Mouse (Mus musculus): Measurements from ENCODE around the gene Vwa1.

Gene Vwa1

GRCm38 (mm10) chr4:155780895-155781294, 6.4 kb upstream of the Vwa1 start:
- DNase-seq (ENCODE audit: low read depth), result no peak

DNA sequence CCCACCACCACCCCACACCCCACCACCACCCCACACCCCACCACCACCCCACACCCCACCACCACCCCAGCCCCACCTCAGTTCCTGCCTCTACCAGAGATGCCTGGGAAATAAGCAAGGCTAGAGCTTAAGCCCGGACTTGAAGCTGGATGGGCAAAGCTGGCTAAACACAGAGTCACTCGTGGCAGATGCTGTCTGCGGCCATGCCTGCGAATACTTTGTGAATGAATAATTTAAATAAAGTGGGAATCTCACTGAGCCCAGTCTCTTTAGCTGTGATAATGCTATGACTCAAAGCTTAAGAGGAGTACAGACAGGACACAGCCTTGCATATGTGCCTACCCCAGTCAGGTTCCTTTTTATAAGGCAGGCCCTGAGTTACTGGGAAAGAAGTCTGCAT, 5.0 kb upstream of the Vwa1 start:
- no peak for DNase-seq (ENCODE audit: low read depth)

- no peak for DNase-seq (ENCODE audit: low read depth)
Observed at GRCm38 (mm10) chr4:155777816-155778215, 3.3 kb upstream of the Vwa1 start.

DNA sequence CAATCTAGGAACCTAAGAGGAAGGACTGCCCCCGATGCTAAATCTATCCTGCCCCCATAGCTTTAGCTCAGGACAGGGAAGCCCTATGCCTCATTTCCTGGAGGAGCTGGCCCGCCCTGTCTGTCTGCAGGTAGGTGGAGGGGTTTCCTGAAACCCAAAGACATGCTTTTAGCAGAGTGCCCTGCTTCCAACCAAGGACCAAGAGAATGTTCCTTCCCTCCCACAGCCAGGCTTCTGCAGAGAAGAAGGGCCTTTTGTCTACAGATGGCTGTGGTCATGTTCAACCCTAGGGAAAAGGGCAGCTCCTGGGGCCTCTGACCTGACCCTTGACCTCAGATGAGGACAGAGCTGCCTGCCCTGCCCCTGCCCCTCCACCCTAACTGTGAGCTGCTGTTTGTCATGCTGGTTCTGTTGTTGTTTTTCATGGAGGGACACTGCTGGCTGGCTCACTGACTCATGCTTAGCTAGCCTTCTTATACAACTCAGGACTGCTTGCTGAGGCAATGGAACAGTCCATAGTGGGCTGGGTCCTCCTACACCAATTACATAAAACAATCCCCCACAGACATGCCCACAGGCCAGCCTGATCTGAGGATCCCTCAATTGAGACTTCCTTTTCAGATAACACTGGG, 2.3 kb upstream of the Vwa1 start:
- no peak for DNase-seq (ENCODE audit: low read depth)

GRCm38 (mm10) chr4:155775855-155776254, 1.4 kb upstream of the Vwa1 start:
- DNase-seq (ENCODE audit: low read depth), result no peak

DNA sequence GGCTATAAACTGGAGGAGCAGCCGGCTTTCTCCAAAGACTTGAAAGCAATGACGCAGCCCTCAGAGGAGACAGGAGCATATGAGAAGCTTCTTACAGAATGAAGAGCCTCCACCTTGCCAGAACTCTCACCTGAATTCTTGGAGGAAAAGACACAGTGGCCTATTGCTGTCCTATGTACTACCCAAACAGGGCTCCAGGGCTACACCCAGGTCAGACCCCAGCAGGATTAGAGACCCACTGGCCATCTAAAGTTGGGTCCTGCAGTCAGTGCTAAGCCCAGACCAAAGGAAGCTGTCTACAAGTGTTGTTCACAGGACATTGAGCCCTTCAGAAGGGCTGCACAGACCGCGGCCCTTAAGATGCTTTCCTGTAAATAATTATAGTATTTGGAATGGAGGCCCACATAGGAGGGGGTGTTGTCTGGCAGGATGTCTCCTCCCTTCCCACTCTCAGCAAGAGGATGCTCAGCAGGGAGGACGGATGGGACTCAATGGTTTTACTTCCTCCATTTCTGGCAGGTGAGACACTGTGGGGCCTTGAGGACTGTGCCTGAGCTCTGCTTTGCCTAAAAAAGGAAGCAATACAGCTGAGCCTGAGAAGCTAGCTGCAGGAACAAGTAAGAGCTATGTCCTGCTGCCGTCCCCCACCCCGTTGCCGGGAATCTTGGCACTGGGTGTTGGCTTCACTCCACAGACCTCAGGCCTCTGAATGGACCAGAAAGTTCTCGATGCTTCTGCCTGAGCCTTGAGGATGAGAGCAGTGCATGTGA, 658 bp upstream of the Vwa1 start:
- DNase-seq (ENCODE audit: low read depth), result no peak

- DNase-seq (ENCODE audit: low read depth), result no peak
Observed at GRCm38 (mm10) chr4:155773335-155774078, 991 bp downstream of the Vwa1 start.

DNA sequence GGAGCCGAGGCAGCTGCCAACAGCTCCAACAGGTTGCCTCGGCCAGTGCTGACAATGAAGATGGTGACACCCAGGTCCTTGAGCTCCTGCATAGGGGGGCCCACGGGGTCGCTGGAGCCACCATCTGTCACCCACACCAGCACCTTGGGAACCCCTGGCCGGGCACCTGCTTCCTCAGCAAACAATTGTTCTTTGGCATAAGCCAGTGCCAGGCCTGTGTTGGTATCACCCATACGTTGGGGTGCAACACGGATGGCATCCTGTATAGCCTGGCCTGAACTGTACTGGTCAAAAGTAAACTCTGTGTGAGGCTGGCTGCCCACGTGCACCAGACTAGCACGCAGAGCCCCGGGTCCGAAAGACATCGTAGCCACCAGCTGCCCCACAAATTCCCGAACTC, 1.7 kb downstream of the Vwa1 start:
- DNase-seq (ENCODE audit: low read depth), result no peak

GRCm38 (mm10) chr4:155771706-155772105, 2.8 kb downstream of the Vwa1 start:
- no peak for DNase-seq (ENCODE audit: low read depth)

- DNase-seq (ENCODE audit: low read depth), result no peak
Observed at GRCm38 (mm10) chr4:155770626-155771025, 3.9 kb downstream of the Vwa1 start.

GRCm38 (mm10) chr4:155769880-155770512, 4.5 kb downstream of the Vwa1 start:
- peak; percentile 81 for DNase-seq (ENCODE audit: low read depth)

GRCm38 (mm10) chr4:155769496-155769879, 5.0 kb downstream of the Vwa1 start:
- no peak for DNase-seq (ENCODE audit: low read depth)

DNA sequence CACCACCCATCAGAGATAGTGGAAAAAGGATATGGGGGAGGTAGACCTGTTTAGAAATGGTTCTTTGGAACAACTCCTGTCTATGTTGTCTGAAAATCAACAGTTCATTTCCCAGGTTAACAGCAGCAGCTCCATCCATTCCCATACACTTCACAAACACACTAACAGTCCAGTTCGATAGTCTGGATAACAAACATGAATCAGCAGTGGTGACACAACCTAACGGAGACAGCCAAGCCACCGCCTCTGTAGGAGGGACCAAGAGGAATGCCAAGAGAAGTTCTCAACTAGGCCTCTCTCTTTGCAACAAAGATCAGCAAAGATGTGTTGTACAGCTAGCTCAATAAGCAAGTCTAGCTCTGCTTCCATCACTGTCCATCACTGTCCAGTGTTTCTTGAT, 12.1 kb downstream of the Vwa1 start:
- DNase-seq (ENCODE audit: low read depth), result no peak

GRCm38 (mm10) chr4:155761356-155762099, 13.0 kb downstream of the Vwa1 start:
- no peak for DNase-seq (ENCODE audit: low read depth)

DNA sequence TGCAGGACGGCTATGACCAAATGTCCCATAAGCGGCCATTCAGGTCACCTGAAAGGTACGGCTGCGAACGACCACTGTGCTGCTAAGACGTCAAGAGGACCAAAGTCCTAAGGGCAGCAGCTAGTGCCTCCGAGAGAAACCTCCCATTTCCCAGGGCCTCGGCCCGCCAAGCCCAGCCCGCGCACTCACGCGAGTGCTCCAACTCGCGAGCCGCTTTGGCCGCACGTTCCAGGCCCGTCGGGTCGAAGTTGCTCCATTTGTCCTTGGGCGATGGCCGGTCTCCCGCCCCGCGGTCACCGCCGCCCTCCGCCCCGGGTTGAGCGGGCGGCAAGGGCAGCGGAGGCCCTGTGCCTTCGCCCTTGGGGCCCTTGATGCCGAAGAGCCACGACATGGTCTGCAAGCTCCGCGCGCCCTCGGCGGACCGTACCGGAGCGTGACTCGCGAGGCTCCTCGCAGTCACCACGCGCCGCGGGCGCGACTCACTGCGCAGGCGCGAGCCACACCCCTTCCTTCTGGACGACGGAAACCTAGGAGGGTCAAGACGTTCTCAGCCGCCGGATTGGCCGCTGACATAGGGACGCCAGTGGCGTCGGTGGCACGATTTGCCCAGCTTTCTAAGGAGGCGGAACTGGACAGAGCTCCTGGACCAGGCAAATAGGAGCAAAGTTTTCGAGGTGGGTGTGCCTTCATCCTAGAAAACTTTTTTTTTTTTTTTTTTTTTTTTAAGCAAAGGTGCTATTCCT, 13.7 kb downstream of the Vwa1 start, which contains the start of gene Atad3a:
Atad3a (minus strand) TSS at position 481 of the 743 bp plus-strand sequence.
- peak; percentile 89 for DNase-seq (ENCODE audit: low read depth)

- no peak for DNase-seq (ENCODE audit: low read depth)
Observed at GRCm38 (mm10) chr4:155759862-155760612, 14.5 kb downstream of the Vwa1 start.

GRCm38 (mm10) chr4:155757011-155757410, 17.5 kb downstream of the Vwa1 start:
- DNase-seq (ENCODE audit: low read depth), result no peak

DNA sequence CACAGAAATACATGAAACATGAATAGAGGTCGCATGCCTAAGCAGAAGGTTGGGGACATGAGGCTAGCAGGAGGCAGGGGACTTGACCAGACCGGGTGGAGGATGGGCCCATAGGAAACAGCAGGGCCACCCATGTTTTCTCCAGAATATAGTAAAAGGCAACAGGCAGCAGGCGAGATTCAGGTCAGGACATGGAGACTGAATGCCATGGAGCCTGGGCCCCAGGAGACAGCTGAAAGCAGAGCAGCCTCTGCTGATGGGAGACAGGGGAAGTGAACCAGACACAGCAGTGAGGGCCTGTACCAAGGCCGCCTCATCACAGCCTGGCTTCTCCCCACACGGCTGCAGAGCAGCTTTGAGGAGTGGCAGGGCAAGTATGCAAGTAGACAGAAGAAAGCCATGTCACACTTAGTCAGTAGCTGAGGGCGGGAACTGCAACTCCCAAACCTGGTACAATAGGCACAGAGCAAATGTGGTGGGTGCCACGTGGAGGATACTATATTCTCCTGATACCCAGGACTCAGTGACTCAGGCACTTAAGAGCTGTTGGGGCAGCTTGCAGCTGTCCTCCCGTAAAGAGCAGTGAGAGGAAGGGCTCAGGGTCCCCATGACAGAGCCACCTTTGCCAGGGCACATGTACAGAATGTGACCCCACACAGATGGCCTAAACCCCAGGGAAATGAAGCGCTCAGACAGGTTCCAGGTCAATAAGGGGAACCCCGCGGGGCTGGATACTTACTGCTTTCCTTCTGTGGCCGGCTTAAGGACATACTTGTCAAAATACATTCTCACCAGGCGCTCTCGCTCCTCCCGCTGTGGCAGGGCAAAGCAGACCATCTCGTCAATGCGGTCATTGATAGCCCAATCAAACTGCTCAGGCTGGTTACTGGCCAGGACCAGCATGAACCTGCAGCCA, 27.7 kb downstream of the Vwa1 start:
- DNase-seq (ENCODE audit: low read depth), result no peak

- DNase-seq (ENCODE audit: low read depth), result no peak
Observed at GRCm38 (mm10) chr4:155746036-155746548, 28.4 kb downstream of the Vwa1 start.
